Comparison of ENCODE assay signal across 8 mouse cellular contexts in genomic region chr4:40301076-40301789, GRCm38 (mm10). TPM values are rescaled to one million over a fixed set of nuclear protein-coding genes. Genes with fewer than 3 reads are reported as not detected.
DNase-seq lines count a peak whose midpoint lies in the region; ATAC-seq lines count a peak whose summit lies in the region.

No protein-coding gene starts in this region.

- 15% methylated on average over 16 of the region's 16 CpGs for WGBS in forebrain, embryonic 12.5 days
- WGBS in liver, embryonic 15.5 days (ENCODE audit: insufficient replicate concordance) = 7% methylated on average over 16 of the region's 16 CpGs
- 15% methylated on average over 16 of the region's 16 CpGs for WGBS in neural tube, embryonic 11.5 days
- WGBS in stomach, embryonic 16.5 days = 9% methylated on average over 16 of the region's 16 CpGs

- H3K36me3 ChIP-seq in forebrain, embryonic 12.5 days (replicated peaks) = no peaks in the 10 kb centered on the region
- no peaks in the 10 kb centered on the region for H3K36me3 ChIP-seq in liver, embryonic 15.5 days (replicated peaks)
- H3K36me3 ChIP-seq in neural tube, embryonic 11.5 days (ENCODE audit: control insufficient read depth, insufficient read depth, low read length) = no peaks in the 10 kb centered on the region
- no peaks in the 10 kb centered on the region for H3K36me3 ChIP-seq in stomach, embryonic 16.5 days (ENCODE audit: control insufficient read depth, insufficient read depth, low read length)

- ATAC-seq in forebrain, embryonic 12.5 days (ENCODE audit: low FRiP score) = peak; percentile 82; the same call in 1 of the 2 replicates
- no peak for ATAC-seq in liver, embryonic 15.5 days (ENCODE audit: insufficient read depth)
- ATAC-seq in neural tube, embryonic 11.5 days (ENCODE audit: insufficient read depth, low FRiP score, low TSS enrichment) = peak; percentile 78
- peak; percentile 44; the same call in 1 of the 2 replicates for ATAC-seq in stomach, embryonic 16.5 days (ENCODE audit: insufficient read depth, low FRiP score)

- no peaks in the 10 kb centered on the region for H3K9me3 ChIP-seq in forebrain, embryonic 12.5 days
- H3K9me3 ChIP-seq in liver, embryonic 15.5 days (replicated peaks) = no peaks in the 10 kb centered on the region
- H3K9me3 ChIP-seq in neural tube, embryonic 11.5 days (ENCODE audit: control insufficient read depth, low read length) = no peaks in the 10 kb centered on the region
- H3K9me3 ChIP-seq in stomach, embryonic 16.5 days (replicated peaks; ENCODE audit: control insufficient read depth, low read length) = no peaks in the 10 kb centered on the region

- intact Hi-C loops in heart, postnatal 10 days (cut with DNase I) = loop anchor here (1.0 to 5.0 kb wide), 3 partner anchors 171 to 381 kb away; partner anchors contain the start of gene Tmem215

- peaks cover 8% of the 10 kb centered on the region; the same call in 1 of the 2 replicates for H3K27me3 ChIP-seq in forebrain, embryonic 12.5 days
- H3K27me3 ChIP-seq in liver, embryonic 15.5 days = no peaks in the 10 kb centered on the region
- no peaks in the 10 kb centered on the region for H3K27me3 ChIP-seq in neural tube, embryonic 11.5 days (ENCODE audit: control insufficient read depth, insufficient read depth, low read length)
- no peaks in the 10 kb centered on the region for H3K27me3 ChIP-seq in stomach, embryonic 16.5 days (ENCODE audit: control insufficient read depth, insufficient read depth, low read length)

- H3K9ac ChIP-seq in forebrain, embryonic 12.5 days = no peak overlapping the region
- H3K9ac ChIP-seq in liver, embryonic 15.5 days = no peak overlapping the region
- H3K9ac ChIP-seq in neural tube, embryonic 11.5 days (ENCODE audit: low read length) = no peak overlapping the region
- no peak overlapping the region for H3K9ac ChIP-seq in stomach, embryonic 16.5 days (ENCODE audit: low read length)

- H3K4me2 ChIP-seq in forebrain, embryonic 12.5 days = peak overlapping the region; percentile 26
- peak overlapping the region; percentile 42 for H3K4me2 ChIP-seq in liver, embryonic 15.5 days
- H3K4me2 ChIP-seq in neural tube, embryonic 11.5 days (ENCODE audit: low read depth) = no peak overlapping the region
- H3K4me2 ChIP-seq in stomach, embryonic 16.5 days (ENCODE audit: low read depth, low read length) = peak overlapping the region; percentile 47

- peak; percentile 47 to 58 for DNase-seq in CD8-positive naive resting alpha-beta T cell, adult 2 months (ENCODE audit: low read depth in 2 of 2, low spot score in 2 of 2)
- peak; percentile 78 for DNase-seq in c-Kit-positive CD71-negative TER-119-negative erythroid progenitor cells, embryonic 14.5 days (ENCODE audit: low read depth)
- DNase-seq in heart, postnatal 10 days = peak; percentile 84 to 87
- DNase-seq in kidney, postnatal 4 days = peak; percentile 75 to 80
- DNase-seq in neural tube, embryonic 11.5 days (ENCODE audit: low spot score) = peak; percentile 86

- no peak overlapping the region for H3K27ac ChIP-seq in forebrain, embryonic 12.5 days
- H3K27ac ChIP-seq in liver, embryonic 15.5 days (replicated peaks) = no peak overlapping the region
- no peak overlapping the region for H3K27ac ChIP-seq in neural tube, embryonic 11.5 days (ENCODE audit: low read depth, low read length)
- H3K27ac ChIP-seq in stomach, embryonic 16.5 days (ENCODE audit: low read length) = no peak overlapping the region

- no peak overlapping the region for H3K4me3 ChIP-seq in forebrain, embryonic 12.5 days (replicated peaks)
- H3K4me3 ChIP-seq in liver, embryonic 15.5 days (replicated peaks) = no peak overlapping the region
- H3K4me3 ChIP-seq in neural tube, embryonic 11.5 days (ENCODE audit: low read depth, low read length) = no peak overlapping the region
- peak overlapping the region; percentile 18; the same call in 1 of the 2 replicates for H3K4me3 ChIP-seq in stomach, embryonic 16.5 days (replicated peaks; ENCODE audit: low read length)

- H3K4me1 ChIP-seq in forebrain, embryonic 12.5 days = no peaks in the 10 kb centered on the region
- peaks cover 4% of the 10 kb centered on the region; the same call in 1 of the 2 replicates for H3K4me1 ChIP-seq in liver, embryonic 15.5 days (replicated peaks)
- H3K4me1 ChIP-seq in neural tube, embryonic 11.5 days (ENCODE audit: control insufficient read depth, insufficient read depth, low read length) = no peaks in the 10 kb centered on the region
- no peaks in the 10 kb centered on the region; the same call in 1 of the 2 replicates for H3K4me1 ChIP-seq in stomach, embryonic 16.5 days (ENCODE audit: control insufficient read depth, insufficient read depth, low read length)

RNA-seq across cellular contexts. Expression of gene Ndufb6, which starts 22.0 kb away (rescaled TPM):
- polyA plus RNA-seq in forebrain, embryonic 12.5 days (2016; fragmentation: Nextera tagmentation; extraction: Ambion mirVana) = 272 and 275 TPM in 2 replicates
- total RNA-seq in heart, postnatal 10 days (2021) = 100 to 1,000 TPM; 450 to 461 TPM
- polyA plus RNA-seq in liver, embryonic 15.5 days (2015; fragmentation: Nextera tagmentation; extraction: Ambion mirVana) = 139 and 155 TPM in 2 replicates
- 274 and 296 TPM in 2 replicates for polyA plus RNA-seq in neural tube, embryonic 11.5 days (2014; fragmentation: Nextera tagmentation; extraction: Ambion mirVana)
- polyA plus RNA-seq in stomach, embryonic 16.5 days (2015; fragmentation: Nextera tagmentation; extraction: Ambion mirVana) = 319 and 364 TPM in 2 replicates

RNA-seq across cellular contexts. Expression of gene Topors, which starts 31.6 kb away (rescaled TPM):
- 51.4 and 53.7 TPM in 2 replicates for polyA plus RNA-seq in forebrain, embryonic 12.5 days (2016; fragmentation: Nextera tagmentation; extraction: Ambion mirVana)
- total RNA-seq in heart, postnatal 10 days (2021) = 10 to 100 TPM; 15.7 to 18.1 TPM
- 13.5 and 14.1 TPM in 2 replicates for polyA plus RNA-seq in liver, embryonic 15.5 days (2015; fragmentation: Nextera tagmentation; extraction: Ambion mirVana)
- polyA plus RNA-seq in neural tube, embryonic 11.5 days (2014; fragmentation: Nextera tagmentation; extraction: Ambion mirVana) = 49.0 and 49.3 TPM in 2 replicates
- polyA plus RNA-seq in stomach, embryonic 16.5 days (2015; fragmentation: Nextera tagmentation; extraction: Ambion mirVana) = 30.6 and 32.5 TPM in 2 replicates

RNA-seq across cellular contexts. Expression of gene Smim27, which starts 31.9 kb away (rescaled TPM):
- polyA plus RNA-seq in forebrain, embryonic 12.5 days (2016; fragmentation: Nextera tagmentation; extraction: Ambion mirVana) = 32.7 and 35.3 TPM in 2 replicates
- total RNA-seq in heart, postnatal 10 days (2021) = 10 to 100 TPM; 34.2 to 34.7 TPM
- 10.6 and 17.5 TPM in 2 replicates for polyA plus RNA-seq in liver, embryonic 15.5 days (2015; fragmentation: Nextera tagmentation; extraction: Ambion mirVana)
- polyA plus RNA-seq in neural tube, embryonic 11.5 days (2014; fragmentation: Nextera tagmentation; extraction: Ambion mirVana) = 21.6 and 27.7 TPM in 2 replicates
- polyA plus RNA-seq in stomach, embryonic 16.5 days (2015; fragmentation: Nextera tagmentation; extraction: Ambion mirVana) = 33.6 and 34.4 TPM in 2 replicates
